Mouse (Mus musculus): ENCODE results near the gene Ppp1r27.

DNA sequence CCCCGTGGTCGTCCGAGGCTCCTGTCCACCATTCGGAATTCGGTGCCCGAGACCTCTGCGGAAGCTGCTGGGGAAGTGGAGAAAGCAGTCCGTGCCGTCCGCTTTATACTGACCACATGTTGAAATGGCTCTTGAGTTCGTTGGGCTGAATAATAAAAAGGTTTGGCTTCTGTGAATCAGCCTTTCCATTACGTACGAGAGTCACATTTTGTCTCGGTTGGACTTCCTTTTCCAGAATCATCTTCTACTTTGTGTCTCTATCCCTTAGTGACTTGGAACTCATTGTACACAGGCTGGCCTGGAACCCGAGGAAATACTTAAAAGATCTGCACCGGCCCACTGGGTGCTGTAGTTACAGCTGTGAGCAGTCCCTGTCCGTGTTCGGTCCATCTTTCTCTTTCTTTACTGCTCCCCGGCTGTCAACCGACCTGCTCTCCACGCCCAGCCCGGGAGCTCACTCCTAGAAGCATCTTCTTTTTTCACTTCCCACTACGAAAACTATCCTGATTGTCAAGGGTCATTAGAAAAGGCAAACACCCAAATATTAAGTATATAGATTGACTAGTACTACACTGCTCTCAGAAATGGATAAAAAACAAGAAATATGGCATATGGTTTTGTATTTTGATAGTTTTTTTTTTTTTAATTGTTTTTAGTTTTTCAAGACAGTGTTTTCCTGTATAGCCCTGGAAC, 22.8 kb upstream of the Ppp1r27 start:
- no peak for TF ChIP-seq CTCF (IDR thresholded peaks at IDR 0.05)
- no peak; the same call in 1 of the 2 replicates for TF ChIP-seq EP300 (IDR thresholded peaks at IDR 0.05; ENCODE audit: insufficient read depth, low read depth, low read length)

All from heart, adult 2 months (tissue).